Mouse (Mus musculus): ENCODE measurements around the gene Tdrd1. TPM values are rescaled to one million over a fixed set of nuclear protein-coding genes. Genes with fewer than 3 reads are reported as not detected.

The Tdrd1 gene
- polyA plus RNA-seq, 1 experiment = 67.1 TPM

- Histone ChIP-seq H3K27ac (ENCODE audit: control insufficient read depth, insufficient read depth, low read depth, low read length) (no peak overlapping the region), H3K36me3 (ENCODE audit: control insufficient read depth, insufficient read depth, low read length) (no peaks in the 10 kb centered on the region), H3K4me1 (ENCODE audit: control insufficient read depth, insufficient read depth, low read length) (peaks cover 2% of the 10 kb centered on the region), H3K27me3 (ENCODE audit: control insufficient read depth, insufficient read depth, low read length) (no peaks in the 10 kb centered on the region), H3K4me3 (ENCODE audit: control insufficient read depth, low read depth, low read length) (no peak overlapping the region)
- no peak for TF ChIP-seq POLR2A (IDR thresholded peaks at IDR 0.05; ENCODE audit: control insufficient read depth, low read depth, low read length)
Observed at GRCm38 (mm10) chr19:56891438-56891837, 65.4 kb downstream of the Tdrd1 start.

GRCm38 (mm10) chr19:56892586-56892985, 66.6 kb downstream of the Tdrd1 start:
- TF ChIP-seq POLR2A (IDR thresholded peaks at IDR 0.05; ENCODE audit: control insufficient read depth, low read depth, low read length) (no peak), CTCF (IDR thresholded peaks at IDR 0.05; ENCODE audit: control insufficient read depth, insufficient read depth, insufficient replicate concordance, low read depth, low read length) (no peak)
- Histone ChIP-seq H3K4me3 (ENCODE audit: control insufficient read depth, low read depth, low read length) (no peak overlapping the region), H3K4me1 (ENCODE audit: control insufficient read depth, insufficient read depth, low read length) (peaks cover 2% of the 10 kb centered on the region), H3K27me3 (ENCODE audit: control insufficient read depth, insufficient read depth, low read length) (no peaks in the 10 kb centered on the region), H3K36me3 (ENCODE audit: control insufficient read depth, insufficient read depth, low read length) (no peaks in the 10 kb centered on the region), H3K27ac (ENCODE audit: control insufficient read depth, insufficient read depth, low read depth, low read length) (no peak overlapping the region)

GRCm38 (mm10) chr19:56893326-56893725, 67.3 kb downstream of the Tdrd1 start:
- Histone ChIP-seq H3K27ac (ENCODE audit: control insufficient read depth, insufficient read depth, low read depth, low read length) (no peak overlapping the region), H3K4me3 (ENCODE audit: control insufficient read depth, low read depth, low read length) (no peak overlapping the region), H3K4me1 (ENCODE audit: control insufficient read depth, insufficient read depth, low read length) (peaks cover 2% of the 10 kb centered on the region), H3K27me3 (ENCODE audit: control insufficient read depth, insufficient read depth, low read length) (no peaks in the 10 kb centered on the region), H3K36me3 (ENCODE audit: control insufficient read depth, insufficient read depth, low read length) (no peaks in the 10 kb centered on the region)
- no peak for TF ChIP-seq CTCF (IDR thresholded peaks at IDR 0.05; ENCODE audit: control insufficient read depth, insufficient read depth, insufficient replicate concordance, low read depth, low read length)
- TF ChIP-seq POLR2A (IDR thresholded peaks at IDR 0.05; ENCODE audit: control insufficient read depth, low read depth, low read length) = no peak

- Histone ChIP-seq H3K4me3 (ENCODE audit: control insufficient read depth, low read depth, low read length) (no peak overlapping the region), H3K4me1 (ENCODE audit: control insufficient read depth, insufficient read depth, low read length) (no peaks in the 10 kb centered on the region), H3K27me3 (ENCODE audit: control insufficient read depth, insufficient read depth, low read length) (no peaks in the 10 kb centered on the region), H3K27ac (ENCODE audit: control insufficient read depth, insufficient read depth, low read depth, low read length) (no peak overlapping the region), H3K36me3 (ENCODE audit: control insufficient read depth, insufficient read depth, low read length) (no peaks in the 10 kb centered on the region)
- TF ChIP-seq CTCF (IDR thresholded peaks at IDR 0.05; ENCODE audit: control insufficient read depth, insufficient read depth, insufficient replicate concordance, low read depth, low read length) (no peak), POLR2A (IDR thresholded peaks at IDR 0.05; ENCODE audit: control insufficient read depth, low read depth, low read length) (no peak)
Observed at GRCm38 (mm10) chr19:56897654-56898053, 71.6 kb downstream of the Tdrd1 start.

- no peaks in the 10 kb centered on the region for H3K4me1 ChIP-seq (ENCODE audit: control insufficient read depth, insufficient read depth, low read length)
- H3K27ac ChIP-seq (ENCODE audit: control insufficient read depth, insufficient read depth, low read depth, low read length) = no peak overlapping the region
- no peak overlapping the region for H3K4me3 ChIP-seq (ENCODE audit: control insufficient read depth, low read depth, low read length)
- no peaks in the 10 kb centered on the region for H3K27me3 ChIP-seq (ENCODE audit: control insufficient read depth, insufficient read depth, low read length)
- no peaks in the 10 kb centered on the region for H3K36me3 ChIP-seq (ENCODE audit: control insufficient read depth, insufficient read depth, low read length)
- TF ChIP-seq CTCF (IDR thresholded peaks at IDR 0.05; ENCODE audit: control insufficient read depth, insufficient read depth, insufficient replicate concordance, low read depth, low read length) = no peak
Observed at GRCm38 (mm10) chr19:56904095-56904494, 78.1 kb downstream of the Tdrd1 start.

- no peaks in the 10 kb centered on the region for H3K36me3 ChIP-seq (ENCODE audit: control insufficient read depth, insufficient read depth, low read length)
- H3K4me1 ChIP-seq (ENCODE audit: control insufficient read depth, insufficient read depth, low read length) = no peaks in the 10 kb centered on the region
- no peak overlapping the region for H3K27ac ChIP-seq (ENCODE audit: control insufficient read depth, insufficient read depth, low read depth, low read length)
- H3K27me3 ChIP-seq (ENCODE audit: control insufficient read depth, insufficient read depth, low read length) = no peaks in the 10 kb centered on the region
- no peak overlapping the region for H3K4me3 ChIP-seq (ENCODE audit: control insufficient read depth, low read depth, low read length)
- TF ChIP-seq POLR2A (IDR thresholded peaks at IDR 0.05; ENCODE audit: control insufficient read depth, low read depth, low read length) = no peak
- no peak for TF ChIP-seq CTCF (IDR thresholded peaks at IDR 0.05; ENCODE audit: control insufficient read depth, insufficient read depth, insufficient replicate concordance, low read depth, low read length)
Observed at GRCm38 (mm10) chr19:56905395-56905794, 79.4 kb downstream of the Tdrd1 start.

- no peaks in the 10 kb centered on the region for H3K27me3 ChIP-seq (ENCODE audit: control insufficient read depth, insufficient read depth, low read length)
- H3K27ac ChIP-seq (ENCODE audit: control insufficient read depth, insufficient read depth, low read depth, low read length) = no peak overlapping the region
- H3K36me3 ChIP-seq (ENCODE audit: control insufficient read depth, insufficient read depth, low read length) = no peaks in the 10 kb centered on the region
- TF ChIP-seq CTCF (IDR thresholded peaks at IDR 0.05; ENCODE audit: control insufficient read depth, insufficient read depth, insufficient replicate concordance, low read depth, low read length) = no peak
- no peak for TF ChIP-seq POLR2A (IDR thresholded peaks at IDR 0.05; ENCODE audit: control insufficient read depth, low read depth, low read length)
- no peak overlapping the region for H3K4me3 ChIP-seq (ENCODE audit: control insufficient read depth, low read depth, low read length)
- no peaks in the 10 kb centered on the region for H3K4me1 ChIP-seq (ENCODE audit: control insufficient read depth, insufficient read depth, low read length)
Observed at GRCm38 (mm10) chr19:56907850-56908249, 81.8 kb downstream of the Tdrd1 start.

Measured in testis, adult 2 months (tissue).